Mouse (Mus musculus) left cerebral cortex, adult 6 months (tissue): ENCODE data around the gene Thg1l. TPM values are rescaled to one million over a fixed set of nuclear protein-coding genes. Genes with fewer than 3 reads are reported as not detected.

ENCODE experiments used
- long read RNA-seq, 2 experiments: library from polyadenylated mRNA; unstranded; transcript quantifications; one replicate each; pipeline ENCODE4 v2.0.0; 2019 to 2020
- polyA plus RNA-seq: library from polyadenylated mRNA; unstranded; fragments of <200 nt; fragmentation: Nextera tagmentation; gene quantifications from 2 replicates; pipeline ENCODE4 v1.2.3, GENCODE M21; 2021

The Thg1l gene
- polyA plus RNA-seq = 6.3 and 12.7 TPM in 2 replicates
- long read RNA-seq, experiment 1, transcript Thg1l-201 (6 exons, 2,250 nt) = major isoform, 6 of 7 reads
- long read RNA-seq, experiment 1, partial matches to known transcripts = 1 of 7 reads
- long read RNA-seq, experiment 1, other reads (novel, unspliced or antisense) = 0 of 7 reads
- long read RNA-seq, experiment 2, partial matches to known transcripts = 1 of 22 reads
- long read RNA-seq, experiment 2, other reads (novel, unspliced or antisense) = 19 of 22 reads

GRCm38 (mm10) chr11:45955127-45955627 lies at the start of gene Thg1l:
Thg1l (minus strand) TSS chr11:45955494.

GRCm38 (mm10) chr11:45979946-45980892 lies 24.9 kb upstream of the Thg1l start, which contains the start of gene Sox30:
Sox30 (plus strand) TSS chr11:45980310.

GRCm38 (mm10) chr11:45944643-45945156 lies 10.6 kb downstream of the Thg1l start, which contains the start of gene Lsm11:
Lsm11 (minus strand) TSS chr11:45944935.

Other genes starting within 250 kb of the Thg1l start
- gene Clint1, start 103.4 kb downstream of the Thg1l start, polyA plus RNA-seq = 7.0 and 8.9 TPM in 2 replicates
- 2.2 and 7.1 TPM in 2 replicates for gene Lsm11, start 10.6 kb downstream of the Thg1l start, polyA plus RNA-seq
- 0.06 and 0.11 TPM in 2 replicates for gene Sox30, start 24.8 kb upstream of the Thg1l start, polyA plus RNA-seq
- gene Gm12166, start 96.8 kb upstream of the Thg1l start, polyA plus RNA-seq = 17.4 and 20.8 TPM in 2 replicates
- 1.2 and 1.9 TPM in 2 replicates for gene Adam19, start 100.5 kb upstream of the Thg1l start, polyA plus RNA-seq
- 2.5 TPM in 2 replicates for gene Nipal4, start 211.0 kb upstream of the Thg1l start, polyA plus RNA-seq